Mouse (Mus musculus): ENCODE results near the gene Stard3. TPM values are rescaled to one million over a fixed set of nuclear protein-coding genes. Genes with fewer than 3 reads are reported as not detected.

The Stard3 gene
- total RNA-seq, 1 experiment from 2014 or later, result 14.2 TPM

Other genes with a start within 250 kb of the Stard3 start
- 13.2 and 14.1 TPM in 2 replicates for gene Fbxl20, start 208.0 kb upstream of the Stard3 start, total RNA-seq (2017)
- 53.2 and 58.4 TPM in 2 replicates for gene Med1, start 165.1 kb upstream of the Stard3 start, total RNA-seq (2017)
- gene Cdk12, start 155.3 kb upstream of the Stard3 start, total RNA-seq (2017), result 59.3 and 67.3 TPM in 2 replicates
- gene Neurod2, start 28.7 kb upstream of the Stard3 start, total RNA-seq (2017), result not detected in 2 replicates
- not detected in 2 replicates for gene Ppp1r1b, start 10.0 kb upstream of the Stard3 start, total RNA-seq (2017)
- gene Tcap, start 25.4 kb downstream of the Stard3 start, total RNA-seq (2017), result not detected in 2 replicates
- not detected in 2 replicates for gene Pnmt, start 28.1 kb downstream of the Stard3 start, total RNA-seq (2017)
- 0.34 and 4.8 TPM in 2 replicates for gene Pgap3, start 42.1 kb downstream of the Stard3 start, total RNA-seq (2017)
- not detected in 2 replicates for gene Erbb2, start 54.1 kb downstream of the Stard3 start, total RNA-seq (2017)
- 16.1 and 24.4 TPM in 2 replicates for gene Mien1, start 80.6 kb downstream of the Stard3 start, total RNA-seq (2017)
- not detected in 2 replicates for gene Grb7, start 88.0 kb downstream of the Stard3 start, total RNA-seq (2017)
- gene Ikzf3, start 187.7 kb downstream of the Stard3 start, total RNA-seq (2017), result 0.15 TPM in 1 of 2 replicates, not detected in the other
- 0.59 and 2.8 TPM in 2 replicates for gene Zpbp2, start 192.7 kb downstream of the Stard3 start, total RNA-seq (2017)
- 17.9 and 19.2 TPM in 2 replicates for gene Ormdl3, start 229.0 kb downstream of the Stard3 start, total RNA-seq (2017)
- gene Lrrc3c, start 239.9 kb downstream of the Stard3 start, total RNA-seq (2017), result not detected in 2 replicates

All from common myeloid progenitor, adult 5-6 weeks (primary cell).